In genomic region chr5:124602349-124602748, GRCm38 (mm10) we compare ENCODE assay signal across 9 mouse cellular contexts. TPM values are rescaled to one million over a fixed set of nuclear protein-coding genes. Genes with fewer than 3 reads are reported as not detected.
DNase-seq lines count a peak whose midpoint lies in the region; ATAC-seq and TF ChIP-seq lines count a peak whose summit lies in the region.
"Had no signal": no experiment of that assay in that cellular context is flagged by ENCODE, and none has a peak within 500 bp of the region (broad histone marks: within the 10 kb centered on the region; RNA-seq: fewer than 3 reads in every experiment).

No protein-coding gene starts in this region.

- H3K9me3 ChIP-seq in midbrain, embryonic 10.5 days (replicated peaks): no peaks in the 10 kb centered on the region
- no peaks in the 10 kb centered on the region for H3K9me3 ChIP-seq in midbrain, embryonic 16.5 days (replicated peaks; ENCODE audit: control insufficient read depth, low read length, poor library complexity, severe bottlenecking)
- H3K9me3 ChIP-seq in liver, embryonic 14.5 days (ENCODE audit: control insufficient read depth, low read length): no peaks in the 10 kb centered on the region
- H3K9me3 ChIP-seq: neural tube, embryonic 13.5 days had no signal

- H3K27ac ChIP-seq in midbrain, embryonic 10.5 days (replicated peaks): no peak overlapping the region
- no peak overlapping the region for H3K27ac ChIP-seq in midbrain, embryonic 16.5 days (ENCODE audit: low read length)
- no peak overlapping the region for H3K27ac ChIP-seq in liver, embryonic 14.5 days
- H3K27ac ChIP-seq: neural tube, embryonic 13.5 days had no signal

- no peak overlapping the region for H3K4me3 ChIP-seq in midbrain, embryonic 10.5 days
- no peak overlapping the region for H3K4me3 ChIP-seq in midbrain, embryonic 16.5 days (ENCODE audit: low read depth, low read length)
- H3K4me3 ChIP-seq in liver, embryonic 14.5 days (ENCODE audit: insufficient read depth in 1 of 2, low read depth in 2 of 2, low read length in 2 of 2): no peak overlapping the region
- H3K4me3 ChIP-seq: neural tube, embryonic 13.5 days had no signal

- H3K36me3 ChIP-seq in midbrain, embryonic 10.5 days: peaks cover 47% of the 10 kb centered on the region
- no peaks in the 10 kb centered on the region for H3K36me3 ChIP-seq in midbrain, embryonic 16.5 days (ENCODE audit: control insufficient read depth, insufficient read depth, low read length)
- no peaks in the 10 kb centered on the region for H3K36me3 ChIP-seq in liver, embryonic 14.5 days (replicated peaks; ENCODE audit: control insufficient read depth, insufficient read depth, low read depth)

- peaks cover 19% of the 10 kb centered on the region for H3K4me1 ChIP-seq in midbrain, embryonic 10.5 days
- H3K4me1 ChIP-seq in midbrain, embryonic 16.5 days (ENCODE audit: control insufficient read depth, insufficient read depth, low read length): peaks cover 13% of the 10 kb centered on the region
- H3K4me1 ChIP-seq in liver, embryonic 14.5 days (replicated peaks; ENCODE audit: control insufficient read depth in 2 of 2, insufficient read depth in 2 of 2, low read length in 1 of 2): peaks cover 3 to 9% of the 10 kb centered on the region in 2 experiments; a peak in 2 of 4 replicates

- TF ChIP-seq CTCF in liver, embryonic 14.5 days (IDR thresholded peaks at IDR 0.05; ENCODE audit: low read depth): peak; percentile 79

- TF ChIP-seq EP300 in liver, embryonic 14.5 days (IDR thresholded peaks at IDR 0.05; ENCODE audit: low read depth): no peak

- no peak overlapping the region for H3K4me2 ChIP-seq in midbrain, embryonic 16.5 days (ENCODE audit: low read length)
- H3K4me2 ChIP-seq in liver, embryonic 14.5 days (ENCODE audit: low read depth): no peak overlapping the region
- H3K4me2 ChIP-seq: neural tube, embryonic 13.5 days had no signal

- WGBS in midbrain, embryonic 10.5 days: 75% methylated on average over 5 of the region's 5 CpGs
- WGBS in midbrain, embryonic 16.5 days: 74% methylated on average over 5 of the region's 5 CpGs
- WGBS in liver, embryonic 14.5 days (ENCODE audit: insufficient replicate concordance): 40% methylated on average over 5 of the region's 5 CpGs

- peak; percentile 44 to 62 for DNase-seq in cerebellum, postnatal 36 days
- no peak for DNase-seq in cerebellum, adult 9-11 months
- peak; percentile 47 for DNase-seq in midbrain, embryonic 10.5 days (ENCODE audit: low spot score)
- peak; percentile 29 for DNase-seq in adipocyte (ENCODE audit: low spot score)
- peak; percentile 53 for DNase-seq in forelimb bud, embryonic 11.5 days (ENCODE audit: low read depth, low spot score)
- peak; percentile 37 to 52 (median 41) for DNase-seq in liver, embryonic 14.5 days (ENCODE audit: low read depth in 3 of 3, low spot score in 3 of 3)
- peak; percentile 64 for DNase-seq in thymus, postnatal 0 days (ENCODE audit: low spot score)

- H3K9ac ChIP-seq in midbrain, embryonic 16.5 days (ENCODE audit: low read depth, low read length): no peak overlapping the region
- H3K9ac ChIP-seq in liver, embryonic 14.5 days (replicated peaks): no peak overlapping the region
- H3K9ac ChIP-seq: neural tube, embryonic 13.5 days had no signal

- ATAC-seq in midbrain, embryonic 16.5 days: no peak
- no peak for ATAC-seq in liver, embryonic 14.5 days (ENCODE audit: insufficient read depth)

- no peaks in the 10 kb centered on the region for H3K27me3 ChIP-seq in midbrain, embryonic 10.5 days (ENCODE audit: low read depth, poor library complexity, severe bottlenecking)
- no peaks in the 10 kb centered on the region for H3K27me3 ChIP-seq in midbrain, embryonic 16.5 days (ENCODE audit: control insufficient read depth, insufficient read depth, low read depth, low read length)
- H3K27me3 ChIP-seq in liver, embryonic 14.5 days (ENCODE audit: control insufficient read depth, insufficient read depth, low read length): no peaks in the 10 kb centered on the region
- H3K27me3 ChIP-seq: neural tube, embryonic 13.5 days had no signal

RNA-seq across cellular contexts. Expression of gene Gtf2h3, which starts 23.4 kb away (rescaled TPM):
- polyA plus RNA-seq in midbrain, embryonic 10.5 days (2016; fragmentation: Nextera tagmentation; extraction: Ambion mirVana): 96.4 and 98.9 TPM in 2 replicates
- polyA plus RNA-seq in midbrain, embryonic 16.5 days (2015; fragmentation: Nextera tagmentation; extraction: Ambion mirVana): 46.6 and 48.6 TPM in 2 replicates
- 11.5 and 20.8 TPM in 2 replicates for polyA plus RNA-seq in liver, embryonic 14.5 days (2012; rRNA removed)
- polyA plus RNA-seq in liver, embryonic 14.5 days (2014; fragmentation: Nextera tagmentation; extraction: Ambion mirVana): 21.8 and 24.4 TPM in 2 replicates
- polyA plus RNA-seq in thymus, postnatal 0 days (2015; fragmentation: Nextera tagmentation; extraction: Ambion mirVana): 43.8 and 50.2 TPM in 2 replicates

RNA-seq across cellular contexts. Expression of gene Eif2b1, which starts 23.4 kb away (rescaled TPM):
- 86.7 and 86.9 TPM in 2 replicates for polyA plus RNA-seq in midbrain, embryonic 10.5 days (2016; fragmentation: Nextera tagmentation; extraction: Ambion mirVana)
- 62.1 and 63.6 TPM in 2 replicates for polyA plus RNA-seq in midbrain, embryonic 16.5 days (2015; fragmentation: Nextera tagmentation; extraction: Ambion mirVana)
- polyA plus RNA-seq in liver, embryonic 14.5 days (2012; rRNA removed): 19.7 and 25.7 TPM in 2 replicates
- 50.5 and 52.2 TPM in 2 replicates for polyA plus RNA-seq in liver, embryonic 14.5 days (2014; fragmentation: Nextera tagmentation; extraction: Ambion mirVana)
- 69.5 and 71.1 TPM in 2 replicates for polyA plus RNA-seq in thymus, postnatal 0 days (2015; fragmentation: Nextera tagmentation; extraction: Ambion mirVana)

RNA-seq across cellular contexts. Expression of gene Atp6v0a2, which starts 26.0 kb away (rescaled TPM):
- polyA plus RNA-seq in midbrain, embryonic 10.5 days (2016; fragmentation: Nextera tagmentation; extraction: Ambion mirVana): 46.6 and 53.4 TPM in 2 replicates
- polyA plus RNA-seq in midbrain, embryonic 16.5 days (2015; fragmentation: Nextera tagmentation; extraction: Ambion mirVana): 32.0 and 33.1 TPM in 2 replicates
- polyA plus RNA-seq in liver, embryonic 14.5 days (2012; rRNA removed): 5.3 and 5.6 TPM in 2 replicates
- polyA plus RNA-seq in liver, embryonic 14.5 days (2014; fragmentation: Nextera tagmentation; extraction: Ambion mirVana): 10.3 and 12.9 TPM in 2 replicates
- 50.4 and 53.0 TPM in 2 replicates for polyA plus RNA-seq in thymus, postnatal 0 days (2015; fragmentation: Nextera tagmentation; extraction: Ambion mirVana)

RNA-seq across cellular contexts. Expression of gene Ddx55, which starts 49.7 kb away (rescaled TPM):
- 18.4 and 19.1 TPM in 2 replicates for polyA plus RNA-seq in midbrain, embryonic 10.5 days (2016; fragmentation: Nextera tagmentation; extraction: Ambion mirVana)
- 25.7 and 27.8 TPM in 2 replicates for polyA plus RNA-seq in midbrain, embryonic 16.5 days (2015; fragmentation: Nextera tagmentation; extraction: Ambion mirVana)
- 5.2 and 7.1 TPM in 2 replicates for polyA plus RNA-seq in liver, embryonic 14.5 days (2012; rRNA removed)
- 4.7 and 5.4 TPM in 2 replicates for polyA plus RNA-seq in liver, embryonic 14.5 days (2014; fragmentation: Nextera tagmentation; extraction: Ambion mirVana)
- polyA plus RNA-seq in thymus, postnatal 0 days (2015; fragmentation: Nextera tagmentation; extraction: Ambion mirVana): 16.5 and 19.7 TPM in 2 replicates
